Mouse (Mus musculus) ES-E14 (cell line): ENCODE results near the gene Aire.

Experiments used
- HCFC1 ChIP-seq: IDR thresholded peaks from 2 replicates; pipeline ENCODE4 v1.6.1; 2012; ENCODE audit warnings: low read length, inconsistent platforms, borderline replicate concordance; ENCODE audit not compliant: insufficient read depth
- MAFK ChIP-seq: IDR thresholded peaks from 2 replicates; pipeline ENCODE4 v1.6.1; 2014; ENCODE audit warnings: mild to moderate bottlenecking, low read depth, low read length, inconsistent platforms; ENCODE audit not compliant: insufficient read depth
- ZNF384 ChIP-seq: IDR thresholded peaks from 2 replicates; pipeline ENCODE4 v1.6.1; 2012; ENCODE audit warnings: low read depth, low read length, inconsistent platforms

DNA sequence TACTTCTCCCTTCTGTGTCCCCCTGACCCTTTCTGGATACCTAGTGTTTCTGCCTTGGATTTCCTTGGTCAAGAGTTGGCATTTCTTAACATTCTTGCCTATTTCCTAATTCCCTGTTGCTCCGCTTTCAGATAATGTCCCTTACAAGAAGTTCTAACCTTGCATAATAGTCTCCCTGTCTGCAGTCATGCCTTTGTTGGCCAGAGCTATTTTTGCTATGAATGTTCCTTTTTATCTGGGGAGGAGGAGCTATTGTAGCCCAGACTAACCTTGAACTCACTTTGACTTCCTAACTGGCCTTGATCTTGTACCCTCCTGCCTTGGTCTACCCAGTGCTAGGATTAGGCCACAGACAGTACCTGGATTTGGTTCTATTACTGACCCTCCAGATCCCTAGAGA lies 27.9 kb downstream of the Aire start:
- TF ChIP-seq MAFK (no peak), HCFC1 (no peak), ZNF384 (no peak)
